Mouse (Mus musculus) leukemia stem cell, adult 10-12 weeks (primary cell): Measurements from ENCODE around the gene Slc16a11. TPM values are rescaled to one million over a fixed set of nuclear protein-coding genes. Genes with fewer than 3 reads are reported as not detected.

Experiments
- polyA plus RNA-seq: library from polyadenylated mRNA; stranded (reverse); fragments of >175 nt; gene quantifications from 2 replicates; pipeline ENCODE4 v1.2.3, GENCODE M21; 2012; ENCODE audit warnings: low replicate concordance

Slc16a11 gene
- 0.42 TPM in 1 of 2 replicates, not detected in the other for polyA plus RNA-seq

GRCm38 (mm10) chr11:70212423-70212822, at the start of gene Slc16a11:
Gene Slc16a11 (plus strand): TSS chr11:70212752.

GRCm38 (mm10) chr11:70220731-70221602, 8.4 kb downstream of the Slc16a11 start, which contains the start of gene Slc16a13:
Gene Slc16a13 (minus strand): TSS chr11:70221064.

GRCm38 (mm10) chr11:70229260-70230010, 16.9 kb downstream of the Slc16a11 start, which contains the start of gene Bcl6b:
Gene Bcl6b (minus strand): TSS chr11:70229798.

GRCm38 (mm10) chr11:70237457-70238167, 25.1 kb downstream of the Slc16a11 start, which contains the start of gene 0610010K14Rik:
Gene 0610010K14Rik (minus strand): TSS chr11:70237914.

GRCm38 (mm10) chr11:70239541-70240279, 27.2 kb downstream of the Slc16a11 start, which contains the start of the genes Gm21988 and Rnasek:
Gene Gm21988 (minus strand): TSS chr11:70239830.
Gene Rnasek (minus strand): TSS chr11:70239842.

GRCm38 (mm10) chr11:70254931-70255531, 42.5 kb downstream of the Slc16a11 start, which contains the start of gene Alox12:
Gene Alox12 (minus strand): TSS chr11:70255353.

Other genes with a start within 250 kb of the Slc16a11 start
- gene Cldn7, start 248.0 kb upstream of the Slc16a11 start, polyA plus RNA-seq = 0.62 TPM in 1 of 2 replicates, not detected in the other
- 151 and 407 TPM in 2 replicates for gene Ctdnep1, start 231.6 kb upstream of the Slc16a11 start, polyA plus RNA-seq
- gene Elp5, start 230.2 kb upstream of the Slc16a11 start, polyA plus RNA-seq = 7.0 and 11.8 TPM in 2 replicates
- gene Gabarap, start 221.6 kb upstream of the Slc16a11 start, polyA plus RNA-seq = 126 and 157 TPM in 2 replicates
- gene Phf23, start 217.0 kb upstream of the Slc16a11 start, polyA plus RNA-seq = 43.8 and 51.3 TPM in 2 replicates
- gene Dvl2, start 212.2 kb upstream of the Slc16a11 start, polyA plus RNA-seq = 32.3 and 38.3 TPM in 2 replicates
- 24.5 and 26.3 TPM in 2 replicates for gene Acadvl, start 197.3 kb upstream of the Slc16a11 start, polyA plus RNA-seq
- gene Dlg4, start 195.8 kb upstream of the Slc16a11 start, polyA plus RNA-seq = 4.8 and 5.4 TPM in 2 replicates
- not detected in 2 replicates for gene Asgr1, start 158.7 kb upstream of the Slc16a11 start, polyA plus RNA-seq
- gene Asgr2, start 120.1 kb upstream of the Slc16a11 start, polyA plus RNA-seq = not detected in 2 replicates
- not detected in 2 replicates for gene Mgl2, start 82.4 kb upstream of the Slc16a11 start, polyA plus RNA-seq
- gene Clec10a, start 56.6 kb upstream of the Slc16a11 start, polyA plus RNA-seq = 1.8 TPM in 1 of 2 replicates, not detected in the other
- gene Slc16a13, start 8.3 kb downstream of the Slc16a11 start, polyA plus RNA-seq = 3.8 and 9.0 TPM in 2 replicates
- 1.2 and 1.5 TPM in 2 replicates for gene Bcl6b, start 17.0 kb downstream of the Slc16a11 start, polyA plus RNA-seq
- 33.6 and 74.0 TPM in 2 replicates for gene 0610010K14Rik, start 25.2 kb downstream of the Slc16a11 start, polyA plus RNA-seq
- 2.5 and 3.1 TPM in 2 replicates for gene Gm21988, start 27.1 kb downstream of the Slc16a11 start, polyA plus RNA-seq
- gene Rnasek, start 27.1 kb downstream of the Slc16a11 start, polyA plus RNA-seq = 27.1 and 102 TPM in 2 replicates
- gene Alox12, start 42.6 kb downstream of the Slc16a11 start, polyA plus RNA-seq = 0.75 TPM in 1 of 2 replicates, not detected in the other
- gene Alox12e, start 109.9 kb downstream of the Slc16a11 start, polyA plus RNA-seq = not detected in 2 replicates
- 0.35 and 0.56 TPM in 2 replicates for gene Alox15, start 139.3 kb downstream of the Slc16a11 start, polyA plus RNA-seq
- gene Pelp1, start 197.3 kb downstream of the Slc16a11 start, polyA plus RNA-seq = 84.1 and 130 TPM in 2 replicates
- gene Arrb2, start 219.9 kb downstream of the Slc16a11 start, polyA plus RNA-seq = 187 and 287 TPM in 2 replicates
- gene Med11, start 239.2 kb downstream of the Slc16a11 start, polyA plus RNA-seq = 6.5 and 33.1 TPM in 2 replicates
- gene Zmynd15, start 246.7 kb downstream of the Slc16a11 start, polyA plus RNA-seq = 1.6 TPM in 2 replicates
- gene Cxcl16, start 247.2 kb downstream of the Slc16a11 start, polyA plus RNA-seq = 0.86 and 2.0 TPM in 2 replicates